Mouse (Mus musculus) hindbrain, embryonic 10.5 days (tissue): ENCODE data around the gene Olfr689. TPM values are rescaled to one million over a fixed set of nuclear protein-coding genes. Genes with fewer than 3 reads are reported as not detected.
"Not testable (repeated sequence)": the region's sequence is repeated elsewhere in the genome, so short reads cannot be mapped to it uniquely, and the experiment has no call there.

Experiments used
- DNase-seq: peaks from one replicate; pipeline ENCODE4 v3.0.0-alpha.2; 2017; ENCODE audit warnings: low spot score
- H3K27ac ChIP-seq: fragments of 300-500 bp; sonication (generic); 2 replicates; pipeline ENCODE4 v1.5.1; 2016; ENCODE audit warnings: mild to moderate bottlenecking, moderate library complexity
- H3K27me3 ChIP-seq: fragments of 300-500 bp; sonication (generic); 2 replicates; pipeline ENCODE4 v1.6.1; 2016; ENCODE audit warnings: mild to moderate bottlenecking; ENCODE audit not compliant: poor library complexity, insufficient read depth, severe bottlenecking
- H3K36me3 ChIP-seq: fragments of 300-500 bp; sonication (generic); 2 replicates; pipeline ENCODE4 v1.6.1; 2016; ENCODE audit warnings: mild to moderate bottlenecking, moderate library complexity
- H3K4me1 ChIP-seq: fragments of 300-500 bp; sonication (generic); replicated peaks from 2 replicates; pipeline ENCODE4 v1.6.1; 2016; ENCODE audit warnings: mild to moderate bottlenecking
- H3K4me3 ChIP-seq: fragments of 300-500 bp; sonication (generic); 2 replicates; pipeline ENCODE4 v1.5.1; 2016; ENCODE audit warnings: mild to moderate bottlenecking, moderate library complexity
- H3K9me3 ChIP-seq: fragments of 300-500 bp; sonication (generic); 2 replicates; pipeline ENCODE4 v1.6.1; 2016; ENCODE audit warnings: mild to moderate bottlenecking, moderate library complexity
- WGBS: fragments of 180-500 bp; shearing (Covaris S2); methylation state at CpG from one replicate; pipeline ENCODE4 v1.1.7; 2016; 5-methylcytosine and 5-hydroxymethylcytosine counted together
- polyA plus RNA-seq: library from polyadenylated mRNA; unstranded; fragments of >200 nt; fragmentation: Nextera tagmentation; extraction: Ambion mirVana; gene quantifications from 2 replicates; pipeline ENCODE4 v1.2.1, GENCODE M21; 2016

Olfr689 gene
- polyA plus RNA-seq = not detected in 2 replicates

DNA sequence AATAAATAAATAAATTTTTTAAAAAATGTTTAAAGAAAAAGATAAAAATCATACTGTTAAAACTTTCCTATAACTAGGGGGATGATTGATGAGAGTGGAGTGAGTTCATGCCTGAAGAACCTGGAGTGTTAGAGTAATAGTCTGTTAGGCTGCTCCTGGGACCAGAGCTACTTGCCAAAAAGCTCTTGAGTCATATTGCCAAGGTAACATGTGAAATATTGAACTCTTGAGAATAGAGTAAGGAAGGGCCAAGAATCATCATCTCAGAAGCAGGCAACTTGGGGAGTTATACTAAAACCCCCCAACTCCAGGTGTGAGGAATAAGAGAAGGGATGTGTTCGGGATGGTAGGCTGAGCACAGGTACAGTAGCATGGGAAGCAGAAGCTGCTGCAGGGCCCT lies at the start of gene Olfr689:
Gene Olfr689 (plus strand): TSS at position 301 of the 400 bp plus-strand sequence.
- WGBS = 81% methylated on average over 1 of the region's 1 CpGs

DNA sequence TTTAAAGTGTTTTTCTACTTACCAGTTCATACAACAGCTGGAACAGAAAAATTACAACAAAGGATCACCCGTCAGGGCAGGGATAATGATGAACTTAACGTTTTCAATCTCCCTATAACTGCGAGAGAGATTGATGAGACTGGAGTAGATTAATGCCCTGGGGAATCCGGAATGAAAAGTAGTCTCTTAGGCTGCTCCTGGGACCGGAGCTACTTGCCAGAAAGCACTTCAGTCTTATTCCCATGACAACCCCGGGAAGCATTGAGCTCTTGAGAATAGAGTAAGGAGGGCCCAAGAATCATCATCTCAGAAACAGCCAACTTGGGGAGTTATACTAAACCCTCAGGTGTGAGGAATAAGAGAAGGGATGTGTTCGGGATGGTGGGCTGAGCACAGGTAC lies 38.5 kb upstream of the Olfr689 start:
- H3K4me3 ChIP-seq = no peak overlapping the region
- H3K4me1 ChIP-seq = no peaks in the 10 kb centered on the region
- H3K27ac ChIP-seq = no peak overlapping the region
- no peak for DNase-seq
- no peaks in the 10 kb centered on the region for H3K9me3 ChIP-seq
- WGBS = 80% methylated on average over 7 of the region's 7 CpGs
- no peaks in the 10 kb centered on the region for H3K36me3 ChIP-seq
- no peaks in the 10 kb centered on the region for H3K27me3 ChIP-seq

More for the DNA sequence above, at the start of gene Olfr689:
- Histone ChIP-seq H3K4me3 (no peak within 1 kb of the TSS), H3K9me3 (peaks cover 3% of the 10 kb centered on the region; the same call in 1 of the 2 replicates), H3K27ac (no peak within 1 kb of the TSS), H3K36me3 (no peaks in the 10 kb centered on the region), H3K4me1 (no peaks in the 10 kb centered on the region), H3K27me3 (no peaks in the 10 kb centered on the region)
- DNase-seq = no peak

DNA sequence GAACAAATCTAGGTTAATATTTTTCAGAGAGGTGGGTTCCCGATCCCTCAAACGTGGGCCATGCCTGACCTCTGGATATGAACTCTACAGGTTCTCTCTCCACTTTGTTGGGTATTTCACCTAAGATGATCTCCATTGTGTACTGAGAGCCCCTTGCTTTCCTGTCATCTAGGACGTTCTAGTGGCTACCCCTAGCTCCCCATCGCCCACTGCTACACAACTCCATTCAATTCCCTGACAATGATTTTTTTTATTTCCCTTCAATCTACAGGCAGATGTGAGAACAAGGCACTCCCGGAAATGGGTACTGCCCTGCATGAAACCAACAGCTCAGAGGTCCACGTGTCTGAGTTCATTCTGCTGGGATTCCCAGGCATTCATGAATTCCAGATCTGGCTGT lies 23.2 kb upstream of the Olfr689 start, which contains the start of gene Olfr688:
Gene Olfr688 (plus strand): TSS at position 301 of the 400 bp plus-strand sequence.
- 74% methylated on average over 6 of the region's 6 CpGs for WGBS
- no peaks in the 10 kb centered on the region for H3K27me3 ChIP-seq
- no peak for DNase-seq
- no peak within 1 kb of the TSS for H3K27ac ChIP-seq
- no peaks in the 10 kb centered on the region for H3K36me3 ChIP-seq
- H3K9me3 ChIP-seq = no peaks in the 10 kb centered on the region
- no peaks in the 10 kb centered on the region for H3K4me1 ChIP-seq
- H3K4me3 ChIP-seq = no peak within 1 kb of the TSS

DNA sequence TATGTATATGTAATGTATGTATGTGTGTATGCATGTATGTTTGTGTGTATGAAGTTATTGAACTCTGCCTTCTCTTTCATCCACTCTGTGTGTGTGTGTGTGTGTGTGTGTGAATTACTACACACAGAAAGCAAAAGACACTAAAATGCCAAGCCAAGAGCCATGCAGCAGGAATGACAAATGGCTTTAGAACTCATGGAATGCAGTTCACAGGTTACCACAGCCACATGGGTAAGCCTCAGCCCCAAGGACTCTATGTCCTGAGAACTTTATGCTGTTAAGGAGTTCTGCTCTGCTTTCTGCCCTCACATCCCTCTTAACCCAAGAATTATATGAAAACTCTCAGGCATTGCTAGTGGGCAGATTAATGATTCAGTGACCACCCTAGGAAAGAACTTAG lies 20.9 kb upstream of the Olfr689 start:
- Histone ChIP-seq H3K36me3 (no peaks in the 10 kb centered on the region), H3K27ac (no peak overlapping the region), H3K9me3 (no peaks in the 10 kb centered on the region), H3K4me1 (no peaks in the 10 kb centered on the region), H3K4me3 (no peak overlapping the region), H3K27me3 (no peaks in the 10 kb centered on the region)
- DNase-seq = no peak

DNA sequence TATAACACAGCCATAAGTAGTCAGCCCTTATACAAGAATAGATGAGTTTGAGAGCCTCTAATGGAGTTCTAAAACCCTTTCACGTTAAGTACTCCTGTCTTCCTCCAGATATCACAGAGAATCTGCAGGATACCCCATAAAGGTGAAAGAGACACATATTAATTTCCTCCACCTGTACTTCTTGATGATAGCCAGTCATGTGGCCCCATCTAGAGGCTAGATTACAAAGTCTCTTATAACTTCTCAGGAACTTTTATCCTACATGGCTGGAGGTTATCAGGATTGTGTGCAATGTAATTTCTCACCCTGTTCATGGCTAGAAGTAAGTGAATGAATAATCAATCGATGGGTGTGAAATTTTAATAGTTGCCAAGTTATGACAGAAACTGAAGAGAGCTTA lies 14.3 kb downstream of the Olfr689 start:
- no peaks in the 10 kb centered on the region for H3K27me3 ChIP-seq
- H3K4me1 ChIP-seq = no peaks in the 10 kb centered on the region
- DNase-seq = no peak
- no peaks in the 10 kb centered on the region for H3K36me3 ChIP-seq
- H3K27ac ChIP-seq = no peak overlapping the region
- H3K9me3 ChIP-seq = no peaks in the 10 kb centered on the region
- H3K4me3 ChIP-seq = no peak overlapping the region
- WGBS = 72% methylated on average over 2 of the region's 2 CpGs

- Histone ChIP-seq H3K36me3 (no peaks in the 10 kb centered on the region), H3K4me1 (no peaks in the 10 kb centered on the region), H3K4me3 (no peak within 1 kb of the TSS), H3K9me3 (no peaks in the 10 kb centered on the region), H3K27ac (no peak within 1 kb of the TSS), H3K27me3 (no peaks in the 10 kb centered on the region)
- no peak for DNase-seq
- 87% methylated on average over 1 of the region's 1 CpGs for WGBS
Measured at GRCm38 (mm10) chr7:105334004-105334403, 23.0 kb downstream of the Olfr689 start, which contains the start of gene Olfr690. Gene Olfr690, minus strand, starts transcription at chr7:105334104.

- Histone ChIP-seq H3K27me3 (no peaks in the 10 kb centered on the region), H3K27ac (no peak within 1 kb of the TSS), H3K36me3 (no peaks in the 10 kb centered on the region), H3K4me1 (no peaks in the 10 kb centered on the region), H3K4me3 (no peak within 1 kb of the TSS), H3K9me3 (no peaks in the 10 kb centered on the region)
- WGBS = 53% methylated on average over 1 of the region's 1 CpGs
- DNase-seq = no peak
Measured at GRCm38 (mm10) chr7:105342170-105342569, 31.2 kb downstream of the Olfr689 start, which contains the start of gene Olfr691. Gene Olfr691, minus strand, starts transcription at chr7:105342270.

DNA sequence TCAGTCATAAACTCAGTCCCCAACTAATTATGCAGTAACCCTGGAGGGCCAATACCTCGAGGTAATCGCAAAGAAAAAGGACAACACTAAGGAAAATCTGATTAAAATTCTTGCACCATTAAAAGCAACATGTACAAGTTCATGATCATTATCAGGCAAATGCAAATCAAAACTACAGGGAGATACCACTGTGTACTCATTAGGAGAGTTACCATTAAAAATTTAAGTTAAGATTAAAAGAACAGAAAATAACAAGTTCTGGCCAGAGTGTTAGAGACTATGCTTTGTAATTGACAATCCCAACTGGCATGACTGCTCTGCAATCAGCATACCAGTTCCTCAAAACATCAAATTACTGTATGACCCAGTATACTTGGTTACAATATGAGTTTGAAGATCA lies 31.8 kb downstream of the Olfr689 start:
- H3K27me3 ChIP-seq = no peaks in the 10 kb centered on the region
- H3K4me3 ChIP-seq = no peak overlapping the region
- no peak overlapping the region for H3K27ac ChIP-seq
- no peaks in the 10 kb centered on the region for H3K36me3 ChIP-seq
- 81% methylated on average over 2 of the region's 2 CpGs for WGBS
- H3K9me3 ChIP-seq = no peaks in the 10 kb centered on the region
- no peaks in the 10 kb centered on the region for H3K4me1 ChIP-seq
- DNase-seq = no peak

DNA sequence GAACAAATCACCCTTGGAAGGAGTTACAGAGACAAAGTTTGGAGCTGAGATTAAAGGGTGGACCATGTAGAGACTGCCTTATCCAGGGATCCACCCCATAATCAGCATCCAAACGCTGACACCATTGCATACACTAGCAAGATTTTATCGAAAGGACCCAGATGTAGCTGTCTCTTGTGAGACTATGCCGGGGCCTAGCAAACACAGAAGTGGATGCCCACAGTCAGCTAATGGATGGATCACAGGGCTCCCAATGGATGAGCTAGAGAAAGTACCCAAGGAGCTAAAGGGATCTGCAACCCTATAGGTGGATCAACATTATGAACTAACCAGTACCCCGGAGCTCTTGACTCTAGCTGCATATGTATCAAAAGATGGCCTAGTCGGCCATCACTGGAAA lies 45.1 kb downstream of the Olfr689 start:
- not testable (repeated sequence) for H3K4me3 ChIP-seq, H3K27ac ChIP-seq, H3K9me3 ChIP-seq, DNase-seq, H3K27me3 ChIP-seq, H3K36me3 ChIP-seq, H3K4me1 ChIP-seq
- no CpG with 5 or more reads among the region's 5 CpGs for WGBS

GRCm38 (mm10) chr7:105356487-105356886 lies 45.5 kb downstream of the Olfr689 start:
- not testable (repeated sequence) for H3K9me3 ChIP-seq, H3K4me1 ChIP-seq, H3K36me3 ChIP-seq, H3K27ac ChIP-seq, H3K4me3 ChIP-seq, DNase-seq, H3K27me3 ChIP-seq
- WGBS = 94% methylated on average over 1 of the region's 2 CpGs

GRCm38 (mm10) chr7:105361713-105362112 lies 50.7 kb downstream of the Olfr689 start:
- no peak for DNase-seq
- Histone ChIP-seq H3K4me3 (no peak overlapping the region), H3K27me3 (no peaks in the 10 kb centered on the region), H3K4me1 (no peaks in the 10 kb centered on the region), H3K9me3 (no peaks in the 10 kb centered on the region), H3K36me3 (no peaks in the 10 kb centered on the region), H3K27ac (no peak overlapping the region)
- 76% methylated on average over 2 of the region's 2 CpGs for WGBS

DNA sequence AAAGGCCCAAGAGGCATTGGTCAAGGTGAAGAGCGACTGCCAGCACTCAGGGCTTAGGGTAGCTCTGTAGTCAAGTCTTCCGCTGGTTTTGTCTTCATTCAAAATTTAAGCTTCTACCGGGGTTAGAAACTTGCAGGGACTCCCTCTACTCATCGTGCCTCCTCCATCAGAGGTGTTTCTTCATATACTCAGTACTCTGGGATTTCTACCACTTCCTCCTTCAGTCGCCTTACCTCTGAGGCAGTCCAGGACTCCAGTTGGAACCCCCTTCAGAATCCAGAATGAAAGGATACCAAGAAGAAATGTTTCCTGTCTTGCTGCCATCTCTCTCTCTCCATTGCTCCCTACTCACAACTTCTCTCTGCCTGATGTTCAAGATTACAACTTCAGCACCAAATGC lies 56.3 kb downstream of the Olfr689 start:
- Histone ChIP-seq H3K4me3 (no peak overlapping the region), H3K36me3 (peaks cover 9% of the 10 kb centered on the region; the same call in 1 of the 2 replicates), H3K9me3 (no peaks in the 10 kb centered on the region), H3K4me1 (no peaks in the 10 kb centered on the region), H3K27me3 (no peaks in the 10 kb centered on the region), H3K27ac (no peak overlapping the region)
- WGBS = 91% methylated on average over 5 of the region's 5 CpGs
- DNase-seq = no peak

- no peaks in the 10 kb centered on the region for H3K4me1 ChIP-seq
- H3K9me3 ChIP-seq = no peaks in the 10 kb centered on the region
- H3K27me3 ChIP-seq = no peaks in the 10 kb centered on the region
- no peak for DNase-seq
- WGBS = 93% methylated on average over 1 of the region's 1 CpGs
- peaks cover 13% of the 10 kb centered on the region; the same call in 1 of the 2 replicates for H3K36me3 ChIP-seq
- no peak within 1 kb of the TSS for H3K27ac ChIP-seq
- H3K4me3 ChIP-seq = no peak within 1 kb of the TSS
Measured at GRCm38 (mm10) chr7:105367930-105368329, 57.0 kb downstream of the Olfr689 start, which contains the start of gene Olfr692. Gene Olfr692, plus strand, starts transcription at chr7:105368230.

DNA sequence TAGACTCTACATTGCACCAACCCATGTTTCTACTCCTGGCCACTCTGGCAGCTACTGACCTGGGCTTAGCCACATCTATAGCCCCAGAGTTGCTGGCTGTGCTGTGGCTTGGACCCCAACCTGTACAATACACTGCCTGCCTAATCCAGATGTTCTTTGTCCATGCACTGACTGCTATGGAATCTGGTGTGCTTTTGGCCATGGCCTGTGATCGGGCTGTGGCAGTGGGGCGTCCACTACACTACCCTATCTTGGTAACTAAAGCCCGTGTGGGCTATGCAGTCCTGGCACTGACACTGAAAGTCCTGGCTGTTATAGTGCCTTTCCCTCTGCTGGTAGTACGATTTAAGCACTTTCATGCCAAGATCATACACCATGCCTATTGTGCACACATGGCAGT lies 57.6 kb downstream of the Olfr689 start:
- H3K27ac ChIP-seq = no peak overlapping the region
- WGBS = 91% methylated on average over 4 of the region's 4 CpGs
- H3K9me3 ChIP-seq = no peaks in the 10 kb centered on the region
- DNase-seq = no peak
- H3K4me3 ChIP-seq = no peak overlapping the region
- peaks cover 19% of the 10 kb centered on the region for H3K36me3 ChIP-seq
- H3K4me1 ChIP-seq = no peaks in the 10 kb centered on the region
- no peaks in the 10 kb centered on the region for H3K27me3 ChIP-seq
